Mouse (Mus musculus) CH12.LX (cell line): ENCODE measurements at regions not wholly inside any gene's neighbourhood (a gene's known extent, or its start where the extent isn't known, plus 50 kb on each side); places are given as distances from the start of the nearest gene placed in this dataset.

ENCODE experiments used
- DNase-seq: peaks from one replicate; pipeline ENCODE4 v3.0.0-alpha.2; 2013; ENCODE audit errors: extremely low read depth
- H3K27ac ChIP-seq: 2 replicates; pipeline ENCODE4 v1.5.1; 2012; ENCODE audit warnings: low read depth, mild to moderate bottlenecking, control low read depth, moderate library complexity; ENCODE audit not compliant: insufficient read depth
- H3K27me3 ChIP-seq: replicated peaks from 2 replicates; pipeline ENCODE3; 2012; ENCODE audit warnings: inconsistent platforms
- H3K36me3 ChIP-seq, 2 experiments: replicated peaks in 1 of 2; 2 replicates each; pipeline versions ENCODE3 to v1.6.1; 2012; ENCODE audit warnings: inconsistent platforms in 1 of 2, low read length in 1 of 2, mild to moderate bottlenecking in 1 of 2, mixed read lengths in 1 of 2, moderate library complexity in 1 of 2; ENCODE audit not compliant: control insufficient read depth in 1 of 2, insufficient read depth in 1 of 2
- H3K4me1 ChIP-seq, 2 experiments: 2 replicates each; pipeline ENCODE4 v1.6.1; 2012; ENCODE audit warnings: inconsistent platforms in 1 of 2, moderate library complexity in 1 of 2; ENCODE audit not compliant: insufficient read depth in 2 of 2, control insufficient read depth in 1 of 2
- H3K4me2 ChIP-seq: 2 replicates; pipeline ENCODE4 v1.6.1; 2012; ENCODE audit warnings: low read depth, mild to moderate bottlenecking, control low read depth; ENCODE audit not compliant: poor library complexity, insufficient read depth, severe bottlenecking
- H3K4me3 ChIP-seq, 3 experiments: fragments of 150-350 bp in 1 of 3; sonication (generic) in 1 of 3; replicated peaks in 1 of 3; 2 replicates each; pipeline versions ENCODE3 to v1.5.1; 2011 to 2012; ENCODE audit warnings: low read depth in 2 of 3, low read length in 2 of 3, mild to moderate bottlenecking in 2 of 3, moderate library complexity in 2 of 3, control low read depth in 1 of 3, improper control_type of control experiment in 1 of 3, inconsistent platforms in 1 of 3, mixed read lengths in 1 of 3; ENCODE audit not compliant: poor library complexity in 1 of 3
- H3K79me2 ChIP-seq: replicated peaks from 2 replicates; pipeline ENCODE4 v1.6.1; 2012; ENCODE audit warnings: mild to moderate bottlenecking, moderate library complexity; ENCODE audit not compliant: control insufficient read depth, poor library complexity, insufficient read depth, severe bottlenecking; ENCODE audit errors: extremely low read depth
- H3K9ac ChIP-seq: 2 replicates; pipeline ENCODE4 v1.6.1; 2012; ENCODE audit warnings: low read depth, mild to moderate bottlenecking, control low read depth, moderate library complexity; ENCODE audit not compliant: insufficient read depth
- H3K9me3 ChIP-seq: replicated peaks from 2 replicates; pipeline ENCODE3; 2012; ENCODE audit warnings: low read length, inconsistent platforms, mixed read lengths
- BHLHE40 ChIP-seq: IDR thresholded peaks from 2 replicates; pipeline ENCODE4 v1.6.1; 2011; ENCODE audit warnings: mild to moderate bottlenecking, low read depth, low read length, improper control_type of control experiment
- CTCF ChIP-seq, 2 experiments: IDR thresholded peaks in 1 of 2; conservative IDR thresholded peaks in 1 of 2; 2 replicates each; pipeline ENCODE4 v1.5.1; 2011 to 2012; ENCODE audit warnings: low read depth in 2 of 2, low read length in 2 of 2, improper control_type of control experiment in 1 of 2, inconsistent platforms in 1 of 2, mild to moderate bottlenecking in 1 of 2, moderate library complexity in 1 of 2
- E2F4 ChIP-seq: IDR thresholded peaks from 2 replicates; pipeline ENCODE4 v1.6.1; 2011; ENCODE audit warnings: low read depth, low read length, improper control_type of control experiment; ENCODE audit not compliant: insufficient replicate concordance
- ELF1 ChIP-seq: IDR thresholded peaks from 2 replicates; pipeline ENCODE4 v1.6.1; 2014; ENCODE audit warnings: low read depth, mild to moderate bottlenecking, inconsistent platforms, low read length, improper control_type of control experiment
- HCFC1 ChIP-seq: IDR thresholded peaks from 2 replicates; pipeline ENCODE4 v1.6.1; 2012; ENCODE audit warnings: low read depth, mild to moderate bottlenecking, inconsistent platforms, low read length, improper control_type of control experiment
- IRF4 ChIP-seq: IDR thresholded peaks from 2 replicates; pipeline ENCODE4 v1.6.1; 2014; ENCODE audit warnings: low read depth, mild to moderate bottlenecking, inconsistent platforms, low read length, improper control_type of control experiment
- JUND ChIP-seq: conservative IDR thresholded peaks from 2 replicates; pipeline ENCODE4 v1.6.1; 2011; ENCODE audit warnings: low read depth, low read length, improper control_type of control experiment
- MAFK ChIP-seq: IDR thresholded peaks from 2 replicates; pipeline ENCODE4 v1.6.1; 2011; ENCODE audit warnings: low read length, improper control_type of control experiment; ENCODE audit not compliant: insufficient replicate concordance
- MAX ChIP-seq: IDR thresholded peaks from 2 replicates; pipeline ENCODE4 v1.6.1; 2011; ENCODE audit warnings: low read length, improper control_type of control experiment
- MEF2A ChIP-seq: IDR thresholded peaks from 2 replicates; pipeline ENCODE4 v1.6.1; 2014; ENCODE audit warnings: low read depth, mild to moderate bottlenecking, inconsistent platforms, low read length, improper control_type of control experiment, borderline replicate concordance
- MXI1 ChIP-seq: IDR thresholded peaks from 2 replicates; pipeline ENCODE4 v1.6.1; 2011; ENCODE audit warnings: mild to moderate bottlenecking, low read depth, low read length, improper control_type of control experiment
- NELFE ChIP-seq: IDR thresholded peaks from 2 replicates; pipeline ENCODE4 v1.6.1; 2011; ENCODE audit warnings: low read depth, low read length, improper control_type of control experiment
- NRF1 ChIP-seq: IDR thresholded peaks from 2 replicates; pipeline ENCODE4 v1.6.1; 2014; ENCODE audit warnings: low read depth, mild to moderate bottlenecking, inconsistent platforms, low read length, improper control_type of control experiment, moderate library complexity
- PAX5 ChIP-seq: IDR thresholded peaks from 2 replicates; pipeline ENCODE4 v1.6.1; 2012; ENCODE audit warnings: low read length, inconsistent platforms, mixed read lengths
- POLR2A ChIP-seq: IDR thresholded peaks from 2 replicates; pipeline ENCODE4 v1.6.1; 2011; ENCODE audit warnings: low read depth, mild to moderate bottlenecking, improper control_type of control experiment, low read length
- RAD21 ChIP-seq: IDR thresholded peaks from 2 replicates; pipeline ENCODE4 v1.6.1; 2011; ENCODE audit warnings: low read depth, mild to moderate bottlenecking, low read length, improper control_type of control experiment, moderate library complexity
- RCOR1 ChIP-seq: conservative IDR thresholded peaks from 2 replicates; pipeline ENCODE4 v1.6.1; 2012; ENCODE audit warnings: low read depth, mild to moderate bottlenecking, inconsistent platforms, low read length, improper control_type of control experiment
- SIN3A ChIP-seq: IDR thresholded peaks from 2 replicates; pipeline ENCODE4 v1.6.1; 2012; ENCODE audit warnings: low read length, improper control_type of control experiment, inconsistent platforms
- SMC3 ChIP-seq: IDR thresholded peaks from 2 replicates; pipeline ENCODE4 v1.6.1; 2011; ENCODE audit warnings: low read depth, low read length, improper control_type of control experiment
- TBP ChIP-seq: conservative IDR thresholded peaks from 2 replicates; pipeline ENCODE4 v1.6.1; 2011; ENCODE audit warnings: low read depth, low read length, improper control_type of control experiment
- TCF12 ChIP-seq: IDR thresholded peaks from 2 replicates; pipeline ENCODE4 v1.6.1; 2014; ENCODE audit warnings: low read depth, mild to moderate bottlenecking, inconsistent platforms, low read length, improper control_type of control experiment
- UBTF ChIP-seq: IDR thresholded peaks from 2 replicates; pipeline ENCODE4 v1.6.1; 2012; ENCODE audit warnings: low read depth, mild to moderate bottlenecking, inconsistent platforms, low read length, improper control_type of control experiment, moderate library complexity
- USF1 ChIP-seq: IDR thresholded peaks from 2 replicates; pipeline ENCODE4 v1.6.1; 2014; ENCODE audit warnings: low read depth, mild to moderate bottlenecking, inconsistent platforms, low read length, improper control_type of control experiment
- USF2 ChIP-seq: conservative IDR thresholded peaks from 2 replicates; pipeline ENCODE4 v1.6.1; 2011; ENCODE audit warnings: low read depth, low read length, improper control_type of control experiment
- ZC3H11A ChIP-seq: IDR thresholded peaks from 2 replicates; pipeline ENCODE4 v1.6.1; 2012; ENCODE audit warnings: low read depth, mild to moderate bottlenecking, inconsistent platforms, low read length, improper control_type of control experiment
- dilution Hi-C: fragments of 300-500 bp; cut with MboI; formaldehyde crosslinking; loops from 2 replicates; pipeline ENCODE4 v1.14.3; 2020; ENCODE audit warnings: low sequenced_read_pairs; ENCODE audit not compliant: extremely low pct_unique_long_range_greater_than_20kb, extremely low pct_ligation_motif_present
- in situ Hi-C: fragments of 300-500 bp; cut with MboI; formaldehyde crosslinking; loops from 3 replicates; pipeline ENCODE4 v1.14.3; 2019; ENCODE audit warnings: low sequenced_read_pairs, low pct_ligation_motif_present, low pct_unique_long_range_greater_than_20kb, mixed read lengths

- Histone ChIP-seq H3K9ac (no peak overlapping the region), H3K4me1 (peaks cover 0 to 18% of the 10 kb centered on the region in 2 experiments; a peak in 2 of 4 replicates), H3K79me2 (no peaks in the 10 kb centered on the region), H3K4me3 (peak overlapping the region; percentile 25 to 44 (median 34)), H3K36me3 (no peaks in the 10 kb centered on the region), H3K4me2 (peak overlapping the region; percentile 100), H3K27ac (no peak overlapping the region), H3K9me3 (no peaks in the 10 kb centered on the region), H3K27me3 (peaks cover 14% of the 10 kb centered on the region)
- TF ChIP-seq RAD21 (peak; percentile 77), ZC3H11A (0 out of 2 replicates have a peak, but pooled peaks have one; percentile 7), MAFK (no peak), ELF1 (no peak), NELFE (0 out of 2 replicates have a peak, but pooled peaks have one; percentile 15), USF2 (no peak), HCFC1 (peak; percentile 34; the same call in 1 of the 2 replicates), NRF1 (peak; percentile 73), POLR2A (no peak), PAX5 (peak; percentile 85; the same call in 1 of the 2 replicates), RCOR1 (no peak), UBTF (no peak), E2F4 (0 out of 2 replicates have a peak, but pooled peaks have one; percentile 24), SIN3A (peak; percentile 68; the same call in 1 of the 2 replicates), MXI1 (peak; percentile 66; the same call in 1 of the 2 replicates), MAX (peak; percentile 51; the same call in 1 of the 2 replicates), USF1 (no peak), TCF12 (0 out of 2 replicates have a peak, but pooled peaks have one; percentile 43), JUND (no peak), SMC3 (peak; percentile 84), MEF2A (peak; percentile 47; the same call in 1 of the 2 replicates), IRF4 (0 out of 2 replicates have a peak, but pooled peaks have one; percentile 46), BHLHE40 (0 out of 2 replicates have a peak, but pooled peaks have one; percentile 15), CTCF (conservative IDR thresholded peaks at IDR 0.05 in 1 of 2, IDR thresholded peaks at IDR 0.05 in 1 of 2; ENCODE audit: low read depth in 2 of 2, low read length in 2 of 2) (peak; percentile 93 to 96), TBP (no peak)
- dilution Hi-C loops (no loop called here), in situ Hi-C loops (loop anchor here (25.0 kb wide), 1 partner anchor 196 kb away; no protein-coding TSS in a partner anchor)
- peak; percentile 82 for DNase-seq
Observed at GRCm38 (mm10) chr8:31033281-31033680, 2395.2 kb upstream of the 5930422O12Rik start.
